Mouse (Mus musculus): ENCODE results near the gene Tmem38b. TPM values are rescaled to one million over a fixed set of nuclear protein-coding genes. Genes with fewer than 3 reads are reported as not detected.
A peak's percentile ranks its signal among the peaks of the same experiment; 100 is the strongest.

Gene Tmem38b
- polyA plus RNA-seq, 1 experiment from 2014 or later = 10.9 TPM

DNA sequence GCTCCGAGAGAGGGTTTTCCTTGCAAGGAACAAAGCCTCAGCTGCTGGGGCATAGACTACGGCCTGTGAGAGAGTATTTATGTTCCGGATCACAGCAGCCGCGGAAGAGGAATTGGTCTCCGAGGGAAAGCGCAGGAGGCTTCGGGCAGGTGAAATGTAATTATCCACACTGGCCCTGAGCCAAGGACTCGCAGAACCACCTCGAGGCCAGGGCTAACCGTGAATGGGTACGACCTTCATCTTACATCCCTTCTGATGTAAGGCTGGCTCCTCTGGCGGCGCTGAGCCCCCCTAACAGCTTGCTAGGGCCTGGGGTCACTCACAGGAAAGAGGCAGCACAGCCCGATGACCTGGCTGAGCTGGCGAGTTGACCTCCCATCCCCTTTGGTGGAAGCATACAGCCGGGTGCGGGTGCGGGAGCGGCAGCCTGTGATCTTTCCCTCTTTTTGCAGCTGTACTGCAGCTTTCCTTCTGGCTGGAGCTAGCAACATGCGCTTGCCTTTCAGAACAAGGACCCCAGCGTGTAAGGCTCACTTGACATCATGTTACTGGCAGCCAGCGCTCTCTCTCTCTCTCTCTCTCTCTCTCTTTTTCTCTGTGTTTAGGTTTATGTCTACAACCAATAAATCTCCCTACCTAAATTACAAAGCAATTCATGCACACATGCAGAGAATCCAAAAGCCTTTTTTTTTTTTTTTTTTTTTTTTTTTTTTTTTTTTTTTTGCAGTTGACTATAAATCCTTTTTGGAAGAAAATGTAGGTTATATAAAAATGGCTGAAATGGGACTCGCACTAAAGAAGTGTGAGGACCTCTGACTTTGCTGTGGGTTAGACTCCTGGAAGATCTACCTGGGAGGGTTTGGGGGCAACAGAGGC is 52.9 kb downstream of the Tmem38b start:
- TF ChIP-seq CTCF (IDR thresholded peaks at IDR 0.05; ENCODE audit: low read depth) = no peak

DNA sequence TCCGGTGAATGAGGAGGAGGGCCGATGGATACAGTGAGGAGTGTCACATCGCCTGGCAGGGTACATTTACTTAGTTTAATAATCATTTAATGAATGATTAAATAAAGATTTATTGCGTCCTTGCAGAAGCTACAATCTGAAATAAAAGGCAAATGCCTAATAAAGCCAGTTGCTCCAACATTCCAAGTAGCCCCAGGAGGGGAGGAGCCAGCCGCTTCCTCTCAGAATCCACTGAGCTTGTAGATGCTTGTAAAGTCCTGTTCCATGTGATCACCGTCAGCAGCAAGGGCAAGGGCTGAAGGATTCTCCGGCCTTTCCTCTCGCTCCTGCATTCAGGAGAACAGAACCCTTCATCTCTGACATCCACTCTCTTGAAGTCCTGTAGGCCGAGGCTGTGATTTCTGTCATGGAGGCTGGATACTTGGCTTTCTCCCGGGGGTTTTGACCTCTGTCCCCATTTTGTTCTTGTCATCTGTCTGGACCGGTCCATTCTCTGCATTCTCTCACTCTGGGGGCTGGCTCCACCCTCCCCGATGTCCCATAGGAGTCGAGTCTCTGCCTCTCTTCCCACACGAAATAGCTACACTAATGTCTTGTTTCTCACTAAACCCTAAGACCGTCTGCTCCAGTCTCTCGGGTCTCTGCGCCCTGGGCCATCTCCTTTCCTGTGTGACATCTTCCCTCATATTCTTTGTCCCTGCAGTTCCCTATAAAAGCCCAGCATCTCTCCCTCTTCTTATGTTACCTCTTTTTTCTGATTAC is 57.3 kb downstream of the Tmem38b start:
- H3K27ac ChIP-seq (ENCODE audit: low read depth, low read length) = no peak overlapping the region
- H3K4me1 ChIP-seq (replicated peaks; ENCODE audit: control insufficient read depth, insufficient read depth, low read length) = no peaks in the 10 kb centered on the region
- H3K9me3 ChIP-seq (ENCODE audit: control insufficient read depth) = no peaks in the 10 kb centered on the region
- H3K4me3 ChIP-seq (ENCODE audit: low read depth, low read length) = no peak overlapping the region
- H3K27me3 ChIP-seq (replicated peaks; ENCODE audit: control insufficient read depth, insufficient read depth, low read length) = no peaks in the 10 kb centered on the region; the same call in 1 of the 2 replicates
- no peak overlapping the region for H3K4me2 ChIP-seq (replicated peaks; ENCODE audit: low read depth)
- no peaks in the 10 kb centered on the region for H3K36me3 ChIP-seq (ENCODE audit: control insufficient read depth, insufficient read depth)
- no peak for ATAC-seq
- no peak overlapping the region for H3K9ac ChIP-seq (ENCODE audit: low read depth, low read length)
- TF ChIP-seq CTCF (IDR thresholded peaks at IDR 0.05; ENCODE audit: low read depth) = no peak
- 75% methylated on average over 17 of the region's 17 CpGs for WGBS

More for the DNA sequence above, 52.9 kb downstream of the Tmem38b start:
- H3K27ac ChIP-seq (ENCODE audit: low read depth, low read length) = no peak overlapping the region
- no peak for ATAC-seq
- no peaks in the 10 kb centered on the region for H3K27me3 ChIP-seq (replicated peaks; ENCODE audit: control insufficient read depth, insufficient read depth, low read length)
- H3K4me3 ChIP-seq (ENCODE audit: low read depth, low read length) = no peak overlapping the region
- WGBS = 42% methylated on average over 24 of the region's 24 CpGs
- no peaks in the 10 kb centered on the region for H3K36me3 ChIP-seq (ENCODE audit: control insufficient read depth, insufficient read depth)
- no peaks in the 10 kb centered on the region for H3K4me1 ChIP-seq (replicated peaks; ENCODE audit: control insufficient read depth, insufficient read depth, low read length)
- no peak overlapping the region for H3K9ac ChIP-seq (ENCODE audit: low read depth, low read length)
- H3K4me2 ChIP-seq (replicated peaks; ENCODE audit: low read depth) = peak overlapping the region; percentile 47
- H3K9me3 ChIP-seq (ENCODE audit: control insufficient read depth) = no peaks in the 10 kb centered on the region

DNA sequence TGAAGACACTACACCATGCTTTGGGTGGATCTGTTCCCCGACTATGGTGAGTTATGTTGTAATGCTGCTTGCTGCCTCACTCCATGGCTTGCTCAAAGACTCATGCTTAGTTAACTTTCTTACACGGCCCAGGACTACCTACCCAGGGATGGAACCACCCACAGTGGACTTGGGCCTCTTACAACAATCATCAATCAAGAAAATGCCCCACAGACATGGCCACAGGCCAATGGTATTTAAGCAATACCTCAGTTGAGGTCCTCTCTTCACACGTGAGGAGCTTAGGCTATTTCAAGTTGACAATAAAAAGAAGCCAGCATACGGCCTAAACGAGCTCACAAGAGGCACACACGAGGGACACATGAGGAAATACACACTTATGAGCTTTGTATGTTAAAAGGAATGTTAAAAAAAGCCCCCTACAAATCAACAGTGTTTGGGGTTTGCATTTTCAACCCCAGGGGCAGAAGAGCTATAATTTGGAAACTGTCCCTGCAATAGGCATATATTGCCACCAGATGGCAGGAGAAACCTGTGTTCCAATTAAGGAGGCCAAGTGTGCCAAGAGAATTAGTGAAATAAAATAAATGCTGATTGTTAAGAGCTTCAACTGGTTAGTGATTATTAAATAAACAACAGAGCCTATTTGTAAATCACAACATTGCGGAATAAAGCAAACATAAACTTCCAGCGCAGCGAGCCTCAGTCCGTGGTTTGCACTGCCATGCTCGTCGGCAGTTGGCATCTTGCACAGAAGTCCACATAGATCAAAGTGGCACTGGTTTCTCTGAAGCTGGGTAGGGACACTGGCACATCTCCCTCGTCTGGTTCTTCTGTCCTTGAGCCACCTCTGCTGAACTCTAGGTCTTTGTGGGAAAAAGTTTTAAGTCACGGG is 58.8 kb downstream of the Tmem38b start:
- no peak overlapping the region for H3K9ac ChIP-seq (ENCODE audit: low read depth, low read length)
- no peaks in the 10 kb centered on the region for H3K4me1 ChIP-seq (replicated peaks; ENCODE audit: control insufficient read depth, insufficient read depth, low read length)
- H3K9me3 ChIP-seq (ENCODE audit: control insufficient read depth) = no peaks in the 10 kb centered on the region
- peak; percentile 83 for TF ChIP-seq CTCF (IDR thresholded peaks at IDR 0.05; ENCODE audit: low read depth)
- no peak overlapping the region for H3K4me3 ChIP-seq (ENCODE audit: low read depth, low read length)
- H3K36me3 ChIP-seq (ENCODE audit: control insufficient read depth, insufficient read depth) = no peaks in the 10 kb centered on the region
- no peak for ATAC-seq
- no peaks in the 10 kb centered on the region; the same call in 1 of the 2 replicates for H3K27me3 ChIP-seq (replicated peaks; ENCODE audit: control insufficient read depth, insufficient read depth, low read length)
- H3K4me2 ChIP-seq (replicated peaks; ENCODE audit: low read depth) = no peak overlapping the region
- H3K27ac ChIP-seq (ENCODE audit: low read depth, low read length) = no peak overlapping the region
- WGBS = 63% methylated on average over 14 of the region's 14 CpGs

DNA sequence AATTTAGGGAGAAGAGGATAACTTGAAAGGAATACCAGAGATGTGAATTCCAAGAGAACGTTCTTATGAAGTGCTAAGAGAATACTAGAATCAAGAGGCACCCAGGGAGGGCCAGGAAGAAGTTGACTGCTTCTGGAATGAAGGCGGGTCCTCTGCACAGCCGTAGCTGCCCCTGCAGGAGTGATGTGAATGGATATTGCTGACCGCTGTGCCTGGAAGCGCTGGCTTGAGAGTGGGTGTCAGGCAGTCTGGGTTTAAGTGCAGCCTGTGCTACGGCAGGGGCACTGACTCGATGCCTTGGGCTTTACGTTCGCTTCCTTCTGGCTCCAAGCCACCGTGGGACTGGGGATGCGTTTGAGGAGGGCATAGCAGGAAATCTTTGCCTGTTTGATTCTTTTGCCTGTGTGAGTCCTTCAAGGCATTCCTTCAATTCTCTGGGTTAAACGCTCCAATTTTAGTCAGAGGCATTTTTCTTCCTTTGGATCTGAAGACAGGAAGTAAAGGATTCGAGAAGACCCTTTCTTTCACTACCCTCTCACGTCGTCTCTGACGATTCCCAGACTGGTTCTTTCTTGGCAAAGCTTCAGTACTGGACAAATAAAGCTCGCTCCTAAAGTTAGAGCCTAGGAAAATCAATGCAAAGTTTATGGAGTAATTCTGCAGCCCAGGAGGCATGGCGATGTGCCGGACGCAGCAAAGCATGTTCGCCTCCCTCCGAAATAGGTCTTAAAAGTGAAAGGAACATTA is 60.7 kb downstream of the Tmem38b start:
- Histone ChIP-seq H3K27ac (ENCODE audit: low read depth, low read length) (no peak overlapping the region), H3K9ac (ENCODE audit: low read depth, low read length) (no peak overlapping the region), H3K36me3 (ENCODE audit: control insufficient read depth, insufficient read depth) (no peaks in the 10 kb centered on the region), H3K27me3 (replicated peaks; ENCODE audit: control insufficient read depth, insufficient read depth, low read length) (no peaks in the 10 kb centered on the region; the same call in 1 of the 2 replicates), H3K4me1 (replicated peaks; ENCODE audit: control insufficient read depth, insufficient read depth, low read length) (no peaks in the 10 kb centered on the region), H3K4me3 (ENCODE audit: low read depth, low read length) (peak overlapping the region; percentile 13; the same call in 1 of the 2 replicates), H3K4me2 (replicated peaks; ENCODE audit: low read depth) (peak overlapping the region; percentile 51), H3K9me3 (ENCODE audit: control insufficient read depth) (no peaks in the 10 kb centered on the region)
- WGBS = 33% methylated on average over 22 of the region's 22 CpGs
- TF ChIP-seq CTCF (IDR thresholded peaks at IDR 0.05; ENCODE audit: low read depth) = no peak
- ATAC-seq = no peak

DNA sequence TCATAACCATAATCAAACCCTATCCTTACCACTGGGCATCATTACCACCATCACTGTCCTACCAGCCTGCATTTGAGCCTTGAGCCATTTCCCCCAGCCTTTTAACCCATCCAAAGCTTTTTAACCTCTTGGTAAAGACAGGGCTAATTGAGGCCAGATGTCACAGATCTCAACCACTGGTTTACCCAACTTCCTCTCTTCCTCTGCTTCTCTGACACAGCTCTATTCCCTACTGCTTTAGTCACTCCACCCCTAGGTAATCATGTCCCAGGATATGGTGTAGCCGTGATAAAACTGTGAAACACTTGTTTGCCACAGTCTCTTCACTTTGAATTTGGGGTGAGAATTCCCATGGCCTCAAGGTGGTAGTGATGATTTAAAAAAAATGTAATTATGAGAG is 69.5 kb downstream of the Tmem38b start:
- no peaks in the 10 kb centered on the region for H3K36me3 ChIP-seq (ENCODE audit: control insufficient read depth, insufficient read depth)

More for the DNA sequence above, 69.5 kb downstream of the Tmem38b start:
- Histone ChIP-seq H3K27ac (ENCODE audit: low read depth, low read length) (no peak overlapping the region), H3K4me1 (replicated peaks; ENCODE audit: control insufficient read depth, insufficient read depth, low read length) (no peaks in the 10 kb centered on the region), H3K9me3 (ENCODE audit: control insufficient read depth) (no peaks in the 10 kb centered on the region), H3K9ac (ENCODE audit: low read depth, low read length) (no peak overlapping the region), H3K4me2 (replicated peaks; ENCODE audit: low read depth) (no peak overlapping the region), H3K27me3 (replicated peaks; ENCODE audit: control insufficient read depth, insufficient read depth, low read length) (no peaks in the 10 kb centered on the region), H3K4me3 (ENCODE audit: low read depth, low read length) (no peak overlapping the region)
- no peak for ATAC-seq
- TF ChIP-seq CTCF (IDR thresholded peaks at IDR 0.05; ENCODE audit: low read depth) = no peak
- WGBS = 76% methylated on average over 1 of the region's 1 CpGs
